In the genomic region with DNA sequence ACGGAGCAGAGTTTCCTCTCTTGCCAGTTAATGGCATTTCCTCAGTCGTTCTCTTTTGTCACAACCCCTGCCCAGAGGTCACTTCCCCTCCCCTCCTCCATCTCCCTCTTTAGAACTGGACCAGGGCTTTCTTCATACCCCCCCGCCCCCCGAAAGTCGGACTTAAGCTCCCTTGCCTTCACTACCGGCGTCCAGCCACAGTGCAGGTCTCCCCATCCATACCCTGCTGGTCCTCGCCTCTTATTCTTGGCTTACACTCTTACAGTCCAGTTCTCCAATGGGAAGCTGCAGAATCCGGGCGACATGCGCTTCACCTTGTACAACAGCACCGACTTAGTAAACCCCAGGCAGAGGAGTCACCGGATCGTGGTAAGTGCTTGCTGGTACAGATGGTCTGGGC, we compare ENCODE assay signal across 8 mouse cellular contexts. TPM values are rescaled to one million over a fixed set of nuclear protein-coding genes. Genes with fewer than 3 reads are reported as not detected.
DNase-seq lines count a peak whose midpoint lies in the region; ATAC-seq and TF ChIP-seq lines count a peak whose summit lies in the region.

No protein-coding gene starts in this region.

- peak overlapping the region; percentile 58 for H3K9ac ChIP-seq in neural tube, embryonic 14.5 days (replicated peaks; ENCODE audit: low read depth, low read length)

- no peak overlapping the region for H3K27ac ChIP-seq in testis, adult 2 months (ENCODE audit: control insufficient read depth, insufficient read depth, low read depth, low read length)
- H3K27ac ChIP-seq in limb, embryonic 10.5 days = peak overlapping the region; percentile 72
- no peak overlapping the region for H3K27ac ChIP-seq in neural tube, embryonic 14.5 days (ENCODE audit: low read depth, low read length)

- H3K4me2 ChIP-seq in neural tube, embryonic 14.5 days (ENCODE audit: low read depth, low read length) = peak overlapping the region; percentile 92

- TF ChIP-seq CTCF in testis, adult 2 months (IDR thresholded peaks at IDR 0.05; ENCODE audit: control insufficient read depth, insufficient read depth, insufficient replicate concordance, low read depth, low read length) = no peak

- H3K27me3 ChIP-seq in testis, adult 2 months (ENCODE audit: control insufficient read depth, insufficient read depth, low read length) = no peaks in the 10 kb centered on the region
- no peaks in the 10 kb centered on the region for H3K27me3 ChIP-seq in limb, embryonic 10.5 days (ENCODE audit: low read depth, poor library complexity, severe bottlenecking)
- no peaks in the 10 kb centered on the region for H3K27me3 ChIP-seq in neural tube, embryonic 14.5 days (ENCODE audit: control insufficient read depth, insufficient read depth, low read length)

- ATAC-seq in cerebellum, adult (ENCODE audit: insufficient number of reproducible peaks, low FRiP score, low TSS enrichment) = no peak
- ATAC-seq in neural tube, embryonic 14.5 days (ENCODE audit: low read depth) = peak; percentile 46; the same call in 1 of the 2 replicates

- H3K9me3 ChIP-seq in limb, embryonic 10.5 days (replicated peaks) = no peaks in the 10 kb centered on the region
- no peaks in the 10 kb centered on the region for H3K9me3 ChIP-seq in neural tube, embryonic 14.5 days (ENCODE audit: control insufficient read depth, low read length)

- peak overlapping the region; percentile 91 for H3K4me3 ChIP-seq in testis, adult 2 months (ENCODE audit: control insufficient read depth, low read depth, low read length)
- H3K4me3 ChIP-seq in limb, embryonic 10.5 days = peak overlapping the region; percentile 79
- H3K4me3 ChIP-seq in neural tube, embryonic 14.5 days (ENCODE audit: low read depth, low read length) = peak overlapping the region; percentile 67

- DNase-seq in cerebellum, adult 9-10 months = peak; percentile 29
- DNase-seq in testis, postnatal 10 days (ENCODE audit: low spot score) = no peak
- no peak for DNase-seq in limb, embryonic 10.5 days (ENCODE audit: low spot score)
- DNase-seq in right cerebral cortex, postnatal 4 days = no peak
- DNase-seq in layer of hippocampus, adult 9-10 months (ENCODE audit: low spot score) = no peak

- H3K4me1 ChIP-seq in testis, adult 2 months (ENCODE audit: control insufficient read depth, insufficient read depth, low read length) = peaks cover 4% of the 10 kb centered on the region; the same call in 1 of the 2 replicates
- H3K4me1 ChIP-seq in limb, embryonic 10.5 days = peaks cover 22% of the 10 kb centered on the region
- peaks cover 12% of the 10 kb centered on the region for H3K4me1 ChIP-seq in neural tube, embryonic 14.5 days (ENCODE audit: control insufficient read depth, insufficient read depth, low read length)

- H3K36me3 ChIP-seq in testis, adult 2 months (ENCODE audit: control insufficient read depth, insufficient read depth, low read length) = peaks cover 2% of the 10 kb centered on the region; the same call in 1 of the 2 replicates
- peaks cover 27% of the 10 kb centered on the region for H3K36me3 ChIP-seq in limb, embryonic 10.5 days
- no peaks in the 10 kb centered on the region for H3K36me3 ChIP-seq in neural tube, embryonic 14.5 days (ENCODE audit: control insufficient read depth, insufficient read depth, low read length)

- WGBS in limb, embryonic 10.5 days = 2% methylated on average over 14 of the region's 14 CpGs
- WGBS in neural tube, embryonic 14.5 days = 4% methylated on average over 14 of the region's 14 CpGs

- no peak for TF ChIP-seq POLR2A in testis, adult 2 months (IDR thresholded peaks at IDR 0.05; ENCODE audit: control insufficient read depth, low read depth, low read length)

RNA-seq across cellular contexts. Expression of gene Polr1e, which starts 0.6 kb away (rescaled TPM):
- polyA plus RNA-seq in testis, adult 2 months (2012; rRNA removed) = 6.3 and 6.8 TPM in 2 replicates
- polyA plus RNA-seq in limb, embryonic 10.5 days (2016; fragmentation: Nextera tagmentation; extraction: Ambion mirVana) = 60.8 and 71.9 TPM in 2 replicates
- 36.3 and 42.8 TPM in 2 replicates for polyA plus RNA-seq in neural tube, embryonic 14.5 days (2014; fragmentation: Nextera tagmentation; extraction: Ambion mirVana)

RNA-seq across cellular contexts. Expression of gene Zbtb5, which starts 6.8 kb away (rescaled TPM):
- polyA plus RNA-seq in testis, adult 2 months (2012; rRNA removed) = 36.2 and 41.6 TPM in 2 replicates
- polyA plus RNA-seq in limb, embryonic 10.5 days (2016; fragmentation: Nextera tagmentation; extraction: Ambion mirVana) = 35.5 and 43.0 TPM in 2 replicates
- polyA plus RNA-seq in neural tube, embryonic 14.5 days (2014; fragmentation: Nextera tagmentation; extraction: Ambion mirVana) = 43.5 and 47.3 TPM in 2 replicates

RNA-seq across cellular contexts. Expression of gene Grhpr, which starts 37.8 kb away (rescaled TPM):
- 12.6 and 13.1 TPM in 2 replicates for polyA plus RNA-seq in testis, adult 2 months (2012; rRNA removed)
- polyA plus RNA-seq in limb, embryonic 10.5 days (2016; fragmentation: Nextera tagmentation; extraction: Ambion mirVana) = 80.9 and 91.8 TPM in 2 replicates
- polyA plus RNA-seq in neural tube, embryonic 14.5 days (2014; fragmentation: Nextera tagmentation; extraction: Ambion mirVana) = 29.7 and 30.5 TPM in 2 replicates
